Mouse (Mus musculus) hindbrain, embryonic 16.5 days (tissue): ENCODE data around the gene Golga7b. TPM values are rescaled to one million over a fixed set of nuclear protein-coding genes. Genes with fewer than 3 reads are reported as not detected.

Experiments
- ATAC-seq: fragments of 200-750 bp; cut with Nextera tagmentation; 2 replicates; pipeline ENCODE4 v1.8.0; 2017; ENCODE audit warnings: moderate TSS enrichment, moderate library complexity
- H3K27ac ChIP-seq: fragments of 300-500 bp; sonication (generic); 2 replicates; pipeline ENCODE4 v1.5.1; 2014; ENCODE audit warnings: low read depth, mild to moderate bottlenecking, control low read depth, low read length, moderate library complexity
- H3K27me3 ChIP-seq: fragments of 300-500 bp; sonication (generic); replicated peaks from 2 replicates; pipeline ENCODE4 v1.6.1; 2014; ENCODE audit warnings: low read length; ENCODE audit not compliant: control insufficient read depth, insufficient read depth
- H3K36me3 ChIP-seq: fragments of 300-500 bp; sonication (generic); 2 replicates; pipeline ENCODE4 v1.6.1; 2014; ENCODE audit warnings: mild to moderate bottlenecking, low read length, moderate library complexity, mixed read lengths; ENCODE audit not compliant: control insufficient read depth, insufficient read depth
- H3K4me1 ChIP-seq: fragments of 300-500 bp; sonication (generic); 2 replicates; pipeline ENCODE4 v1.6.1; 2014; ENCODE audit warnings: low read depth, low read length; ENCODE audit not compliant: control insufficient read depth, insufficient read depth
- H3K4me2 ChIP-seq: fragments of 300-500 bp; sonication (generic); 2 replicates; pipeline ENCODE4 v1.6.1; 2014; ENCODE audit warnings: mild to moderate bottlenecking, low read length, control low read depth, moderate library complexity
- H3K4me3 ChIP-seq: fragments of 300-500 bp; sonication (generic); 2 replicates; pipeline ENCODE4 v1.5.1; 2014; ENCODE audit warnings: mild to moderate bottlenecking, low read length, control low read depth, moderate library complexity
- H3K9ac ChIP-seq: fragments of 300-500 bp; sonication (generic); 2 replicates; pipeline ENCODE4 v1.6.1; 2014; ENCODE audit warnings: low read depth, mild to moderate bottlenecking, control low read depth, low read length, moderate library complexity
- H3K9me3 ChIP-seq: fragments of 300-500 bp; sonication (generic); 2 replicates; pipeline ENCODE4 v1.6.1; 2014; ENCODE audit warnings: mild to moderate bottlenecking, low read length, moderate library complexity; ENCODE audit not compliant: control insufficient read depth
- WGBS: fragments of 180-500 bp; shearing (Covaris S2); extraction: QIAGEN DNeasy Blood & Tissue Kit; methylation state at CpG from one replicate; pipeline ENCODE4 v1.1.7; 2014; 5-methylcytosine and 5-hydroxymethylcytosine counted together
- polyA plus RNA-seq: library from polyadenylated mRNA; unstranded; fragments of >200 nt; fragmentation: Nextera tagmentation; extraction: Ambion mirVana; gene quantifications from 2 replicates; pipeline ENCODE4 v1.2.1, GENCODE M21; 2015

Gene Golga7b
- polyA plus RNA-seq, result 69.5 and 73.9 TPM in 2 replicates

- whole genome bisulfite sequencing, result 88% methylated on average over 3 of the region's 3 CpGs
- no peak for ATAC-seq
- H3K4me2 ChIP-seq, result no peak within 1 kb of the TSS
These were observed at the start of gene Golga7b for GRCm38 (mm10) chr19:42247519-42247918. TSS of gene Golga7b (plus strand) at chr19:42247574.

DNA sequence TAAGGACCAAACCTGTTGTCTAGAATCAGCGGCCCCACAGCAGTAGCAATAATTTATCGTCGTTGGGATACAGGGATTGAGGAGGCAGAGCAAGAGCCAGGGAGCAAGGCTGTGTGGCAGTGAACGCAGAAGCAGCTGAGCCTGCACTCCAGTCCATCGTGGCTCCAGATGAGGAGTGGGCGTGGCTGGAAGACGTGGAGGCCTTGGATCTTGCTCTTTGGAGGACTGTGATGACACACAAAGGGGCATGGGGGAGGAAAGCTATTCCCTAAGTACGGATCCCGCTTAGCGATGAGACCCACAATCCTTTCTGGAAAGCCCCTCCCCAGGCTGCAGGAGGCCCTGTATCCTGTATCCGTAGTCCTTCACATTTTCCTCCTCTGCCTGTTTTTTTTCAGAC, 49.3 kb upstream of the Golga7b start:
- ATAC-seq, result no peak
- Histone ChIP-seq H3K4me1 (peaks cover 13% of the 10 kb centered on the region), H3K27ac (no peak overlapping the region), H3K4me3 (no peak overlapping the region), H3K36me3 (no peaks in the 10 kb centered on the region), H3K9ac (no peak overlapping the region), H3K9me3 (no peaks in the 10 kb centered on the region), H3K4me2 (no peak overlapping the region), H3K27me3 (peaks cover 45% of the 10 kb centered on the region)
- 53% methylated on average over 11 of the region's 11 CpGs for WGBS

More at GRCm38 (mm10) chr19:42247519-42247918, at the start of gene Golga7b:
- Histone ChIP-seq H3K9me3 (no peaks in the 10 kb centered on the region), H3K27ac (no peak within 1 kb of the TSS), H3K9ac (no peak within 1 kb of the TSS), H3K4me1 (no peaks in the 10 kb centered on the region), H3K27me3 (no peaks in the 10 kb centered on the region), H3K4me3 (no peak within 1 kb of the TSS), H3K36me3 (no peaks in the 10 kb centered on the region)

DNA sequence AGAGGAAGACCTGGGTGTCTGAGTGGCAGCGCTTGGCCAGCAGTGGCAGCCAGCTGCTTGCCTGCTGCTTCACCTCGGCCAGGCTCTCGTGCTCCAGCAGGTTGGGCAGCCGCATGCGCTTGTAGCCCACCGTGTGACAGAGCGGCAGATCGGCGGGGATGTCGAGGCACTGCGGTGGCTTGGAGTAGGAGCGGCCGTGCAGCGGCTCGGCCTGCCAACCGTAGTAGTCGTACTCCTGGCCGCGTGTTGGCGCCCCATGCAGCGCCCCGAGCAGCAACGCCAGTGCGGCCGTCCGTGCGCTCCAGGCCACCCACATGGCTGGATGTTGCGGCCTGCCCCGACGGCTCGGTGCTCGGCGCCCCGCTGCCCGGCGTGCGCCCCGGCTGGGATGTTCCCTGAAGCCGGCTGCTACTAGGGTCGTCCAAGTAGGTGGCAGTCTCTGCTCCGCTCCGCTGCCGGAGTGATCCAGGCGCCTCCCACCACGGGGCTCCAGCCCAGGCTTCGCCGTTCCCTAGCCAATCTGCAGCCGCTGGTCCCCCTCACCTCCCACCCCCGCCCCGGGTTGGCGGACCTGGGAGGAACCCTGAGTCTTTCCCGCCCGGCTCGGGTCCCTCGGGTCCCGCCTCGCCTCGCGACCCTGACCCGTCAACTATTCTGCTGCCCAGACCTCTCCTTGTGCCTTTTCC, 45.5 kb upstream of the Golga7b start, which contains the start of gene Sfrp5:
Sfrp5 (minus strand) TSS at position 557 of the 686 bp plus-strand sequence.
- Histone ChIP-seq H3K9me3 (no peaks in the 10 kb centered on the region), H3K27ac (no peak within 1 kb of the TSS), H3K4me3 (peak within 1 kb of the TSS; percentile 31), H3K36me3 (no peaks in the 10 kb centered on the region), H3K27me3 (peaks cover 50% of the 10 kb centered on the region), H3K4me2 (peak within 1 kb of the TSS; percentile 54), H3K4me1 (peaks cover 13% of the 10 kb centered on the region), H3K9ac (no peak within 1 kb of the TSS)
- under 1% methylated on average over 43 of the region's 60 CpGs for WGBS
- peak; percentile 53; the same call in 1 of the 2 replicates for ATAC-seq

DNA sequence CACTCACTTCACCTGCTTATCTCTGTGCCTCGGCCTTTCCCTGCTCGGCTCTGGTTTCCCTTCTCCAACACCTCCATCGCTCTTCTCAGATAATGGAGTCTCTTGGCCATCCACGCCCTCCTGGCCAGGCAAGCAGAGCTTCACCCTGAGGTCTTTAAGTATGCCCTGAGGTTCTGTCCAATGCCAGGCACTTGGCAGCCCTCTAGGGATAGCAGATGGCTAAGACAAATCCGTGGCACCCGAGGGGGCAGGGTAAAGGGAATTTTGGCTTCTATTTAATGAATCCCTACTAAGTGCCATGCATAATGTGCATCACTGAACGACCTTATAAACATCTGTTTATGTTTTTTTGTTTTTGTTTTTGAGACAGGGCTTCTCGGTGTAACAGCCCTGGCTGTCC, 44.9 kb upstream of the Golga7b start:
- WGBS, result 46% methylated on average over 8 of the region's 8 CpGs
- H3K9me3 ChIP-seq, result no peaks in the 10 kb centered on the region
- no peak overlapping the region for H3K9ac ChIP-seq
- peak overlapping the region; percentile 31; the same call in 1 of the 2 replicates for H3K4me3 ChIP-seq
- no peaks in the 10 kb centered on the region for H3K36me3 ChIP-seq
- H3K27me3 ChIP-seq, result peaks cover 50% of the 10 kb centered on the region
- H3K4me2 ChIP-seq, result no peak overlapping the region; the same call in none of the 2 replicates
- peaks cover 13% of the 10 kb centered on the region for H3K4me1 ChIP-seq
- H3K27ac ChIP-seq, result no peak overlapping the region
- ATAC-seq, result no peak

DNA sequence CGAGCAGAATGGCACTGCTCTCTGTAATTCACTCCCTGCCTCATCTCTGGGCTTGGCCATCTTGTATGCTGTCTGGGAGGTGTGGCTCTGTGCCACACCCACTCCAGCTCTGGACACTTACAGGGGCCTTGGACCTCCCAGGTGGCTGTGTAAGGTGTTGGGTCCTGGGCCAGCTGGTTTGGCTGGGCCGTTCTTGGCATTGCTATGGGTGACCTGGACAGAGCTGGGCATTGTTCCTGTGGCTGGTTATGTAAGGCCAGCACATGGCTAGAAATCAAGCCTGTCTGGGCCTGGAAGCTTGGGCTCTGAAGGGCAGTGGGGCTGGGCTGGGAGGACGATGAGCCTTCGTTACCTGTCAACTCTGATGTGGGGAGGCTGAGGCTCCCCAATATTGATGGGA, 43.1 kb upstream of the Golga7b start:
- peaks cover 42% of the 10 kb centered on the region for H3K27me3 ChIP-seq
- no peaks in the 10 kb centered on the region for H3K9me3 ChIP-seq
- H3K36me3 ChIP-seq, result no peaks in the 10 kb centered on the region
- WGBS, result 94% methylated on average over 4 of the region's 4 CpGs
- peaks cover 13% of the 10 kb centered on the region for H3K4me1 ChIP-seq
- no peak overlapping the region for H3K27ac ChIP-seq
- no peak overlapping the region for H3K4me3 ChIP-seq
- no peak overlapping the region for H3K4me2 ChIP-seq
- no peak overlapping the region for H3K9ac ChIP-seq
- ATAC-seq, result no peak

DNA sequence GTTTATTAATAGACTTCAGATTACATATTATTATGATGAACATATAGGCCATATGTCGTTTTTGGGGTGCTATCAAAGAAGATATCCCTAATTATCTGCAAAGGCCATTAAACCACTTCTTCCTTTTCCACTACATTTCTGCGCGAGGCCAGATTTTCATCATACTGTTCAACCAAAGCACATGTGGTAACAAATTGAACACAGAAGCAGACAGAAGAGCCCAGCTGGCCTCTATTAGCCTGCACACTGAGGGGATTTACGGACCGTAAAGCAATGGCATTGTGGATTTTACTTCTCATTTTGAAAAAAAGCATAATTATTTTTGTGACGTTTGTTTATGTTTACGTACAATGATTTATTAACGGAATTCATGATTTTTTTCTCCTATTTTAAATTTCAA, 42.2 kb upstream of the Golga7b start:
- Histone ChIP-seq H3K4me2 (no peak overlapping the region), H3K9me3 (no peaks in the 10 kb centered on the region), H3K27me3 (peaks cover 33% of the 10 kb centered on the region), H3K4me1 (peaks cover 13% of the 10 kb centered on the region), H3K4me3 (no peak overlapping the region), H3K27ac (no peak overlapping the region), H3K36me3 (no peaks in the 10 kb centered on the region), H3K9ac (no peak overlapping the region)
- 69% methylated on average over 8 of the region's 8 CpGs for WGBS
- ATAC-seq, result no peak

DNA sequence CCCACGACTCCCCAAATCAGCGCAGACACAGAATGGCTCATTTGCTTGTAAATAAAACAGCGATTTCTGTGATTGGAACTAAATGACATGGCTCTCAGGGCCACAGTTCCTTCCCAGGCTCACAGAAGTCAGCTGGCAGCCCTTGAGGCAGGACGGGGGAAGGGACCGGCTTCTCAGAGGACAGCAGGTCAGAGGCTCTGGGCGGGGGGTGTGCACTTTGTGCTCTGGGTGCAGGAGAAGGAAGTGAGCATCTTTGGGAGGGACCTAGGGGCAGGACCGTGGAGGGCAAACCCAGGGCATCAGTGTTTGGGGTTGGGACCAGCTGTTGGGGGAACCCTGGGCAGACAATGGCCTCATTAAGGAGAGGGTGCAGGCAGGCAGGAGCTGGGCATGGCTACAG, 37.9 kb upstream of the Golga7b start:
- Histone ChIP-seq H3K4me3 (no peak overlapping the region), H3K4me2 (no peak overlapping the region), H3K9ac (no peak overlapping the region), H3K4me1 (no peaks in the 10 kb centered on the region), H3K27ac (no peak overlapping the region), H3K9me3 (no peaks in the 10 kb centered on the region), H3K36me3 (no peaks in the 10 kb centered on the region), H3K27me3 (no peaks in the 10 kb centered on the region)
- peak; percentile 62; the same call in 1 of the 2 replicates for ATAC-seq
- 53% methylated on average over 7 of the region's 7 CpGs for WGBS

- WGBS, result 62% methylated on average over 6 of the region's 6 CpGs
- no peaks in the 10 kb centered on the region for H3K27me3 ChIP-seq
- no peak overlapping the region for H3K9ac ChIP-seq
These were observed 37.4 kb upstream of the Golga7b start for GRCm38 (mm10) chr19:42209976-42210375.

GRCm38 (mm10) chr19:42211936-42212335, 35.4 kb upstream of the Golga7b start:
- no peak for ATAC-seq
- WGBS, result 30% methylated on average over 8 of the region's 8 CpGs
- Histone ChIP-seq H3K36me3 (no peaks in the 10 kb centered on the region), H3K4me2 (no peak overlapping the region), H3K9ac (no peak overlapping the region), H3K4me1 (no peaks in the 10 kb centered on the region), H3K27me3 (no peaks in the 10 kb centered on the region), H3K4me3 (no peak overlapping the region), H3K27ac (no peak overlapping the region), H3K9me3 (no peaks in the 10 kb centered on the region)

More at GRCm38 (mm10) chr19:42209976-42210375, 37.4 kb upstream of the Golga7b start:
- no peak overlapping the region for H3K27ac ChIP-seq
- no peaks in the 10 kb centered on the region for H3K9me3 ChIP-seq
- H3K4me2 ChIP-seq, result no peak overlapping the region
- no peaks in the 10 kb centered on the region for H3K36me3 ChIP-seq
- H3K4me3 ChIP-seq, result no peak overlapping the region
- no peaks in the 10 kb centered on the region for H3K4me1 ChIP-seq
- ATAC-seq, result no peak
